Mouse (Mus musculus): ENCODE results near the gene Scmh1.
A peak's percentile ranks its signal among the peaks of the same experiment; 100 is the strongest.

The Scmh1 gene

DNA sequence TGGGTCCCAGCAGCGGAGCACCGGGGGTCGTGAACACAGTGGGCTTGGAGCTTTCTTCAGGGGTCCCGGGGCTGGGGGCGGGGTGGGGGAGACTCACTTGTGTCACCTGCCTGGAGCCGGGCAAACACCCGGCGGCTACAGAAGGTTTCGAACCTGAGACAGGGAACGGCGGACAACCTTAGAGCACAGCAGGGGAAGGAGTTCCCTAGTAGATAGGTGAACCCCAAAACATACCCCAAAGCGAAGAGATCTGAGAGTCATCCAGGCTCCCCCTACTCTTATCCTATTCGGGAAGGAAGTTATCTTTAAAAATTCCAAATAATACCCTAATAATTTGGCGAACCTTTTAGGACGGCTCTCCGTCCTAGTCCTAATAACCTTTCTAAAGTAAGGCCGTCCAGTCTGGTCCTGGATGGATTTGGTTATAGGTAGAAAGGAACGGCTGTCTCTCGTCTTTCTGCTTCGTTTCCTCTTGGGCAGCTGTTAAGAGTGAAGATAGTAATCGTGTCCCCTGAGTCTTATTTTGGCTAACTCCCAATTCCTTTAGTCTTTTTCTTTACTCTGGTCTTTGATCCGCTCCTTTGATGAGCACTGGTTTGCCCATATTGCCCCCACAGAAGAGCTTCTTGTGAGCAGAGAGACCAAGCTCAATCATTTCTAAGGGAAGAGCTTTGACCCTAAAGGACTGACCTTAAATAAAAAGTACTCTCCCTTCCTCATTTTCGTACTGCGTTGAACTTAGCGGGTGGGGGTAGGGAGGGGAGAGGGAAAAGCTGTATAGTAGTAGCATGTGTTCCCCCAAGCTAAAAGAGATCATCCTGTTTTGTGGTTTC is 941 bp downstream of the Scmh1 start:
- DNase-seq, result no peak

DNA sequence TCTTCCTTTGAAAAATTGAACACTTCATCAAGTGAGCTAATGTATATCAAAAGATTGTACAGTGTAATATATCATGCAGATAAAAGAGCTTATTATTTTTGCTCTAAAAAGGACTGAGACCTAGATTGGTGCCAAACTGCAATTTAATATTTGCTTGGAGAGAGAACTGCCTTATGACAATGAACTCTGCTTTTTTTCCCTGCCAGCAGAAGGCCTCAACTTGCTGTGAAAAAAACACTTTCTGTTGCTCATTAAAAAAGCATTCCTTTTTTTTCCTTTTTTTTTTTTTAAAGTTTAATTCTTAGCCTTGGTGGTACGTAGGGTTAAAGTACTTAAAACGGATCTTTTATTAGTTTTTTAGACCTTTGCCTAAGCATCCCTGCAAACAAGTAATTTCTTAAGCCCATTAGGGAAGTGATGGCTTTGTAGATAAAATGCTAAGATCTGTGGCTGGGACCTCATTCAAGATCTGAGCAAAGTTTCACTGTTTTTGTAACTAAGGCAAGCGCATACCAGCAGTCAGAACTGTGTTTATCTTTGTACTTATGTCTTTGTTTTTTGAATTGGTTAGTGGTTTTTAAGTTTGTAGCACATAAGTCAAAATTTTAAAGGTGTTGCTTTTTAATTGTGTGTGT is 1.7 kb downstream of the Scmh1 start:
- no peak for DNase-seq

DNA sequence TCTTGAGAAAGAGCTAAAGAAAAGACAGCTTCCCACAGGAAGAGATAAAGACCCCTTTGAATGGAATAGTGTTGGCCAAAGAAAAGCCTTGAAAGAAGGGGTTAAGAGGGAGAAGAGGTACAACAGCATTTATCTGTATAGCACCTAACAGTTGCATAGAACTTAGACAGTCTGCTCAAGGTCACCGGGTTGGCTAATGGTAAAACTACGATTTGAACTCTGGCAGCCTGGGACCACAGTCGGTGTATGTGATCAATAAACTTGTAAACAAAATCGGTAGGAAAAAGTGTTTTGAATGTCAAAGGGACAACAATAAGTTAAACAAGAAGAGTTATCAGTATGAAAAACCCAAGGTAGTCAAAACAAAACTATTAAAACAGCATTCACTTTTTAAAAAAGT is 13.0 kb downstream of the Scmh1 start:
- DNase-seq, result no peak

DNA sequence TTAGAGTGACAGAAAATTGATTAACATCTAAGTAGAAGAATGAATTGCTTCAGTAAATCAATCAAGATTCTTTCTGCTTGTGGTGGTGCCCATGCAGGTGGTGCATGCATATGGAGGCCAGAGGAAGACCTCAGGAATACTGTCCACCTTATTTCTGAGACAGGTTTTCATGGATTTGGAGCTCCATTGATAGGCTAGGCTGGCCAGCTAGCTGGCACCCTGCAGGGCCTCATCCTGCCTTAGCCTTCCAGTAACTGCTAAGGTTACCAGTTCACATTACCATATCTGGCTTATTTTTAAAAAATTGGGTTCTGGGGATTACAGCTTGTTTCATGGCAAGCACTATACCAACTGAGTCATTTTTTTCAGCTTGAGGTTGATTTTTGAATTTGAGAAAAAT is 15.1 kb downstream of the Scmh1 start:
- DNase-seq, result no peak

DNA sequence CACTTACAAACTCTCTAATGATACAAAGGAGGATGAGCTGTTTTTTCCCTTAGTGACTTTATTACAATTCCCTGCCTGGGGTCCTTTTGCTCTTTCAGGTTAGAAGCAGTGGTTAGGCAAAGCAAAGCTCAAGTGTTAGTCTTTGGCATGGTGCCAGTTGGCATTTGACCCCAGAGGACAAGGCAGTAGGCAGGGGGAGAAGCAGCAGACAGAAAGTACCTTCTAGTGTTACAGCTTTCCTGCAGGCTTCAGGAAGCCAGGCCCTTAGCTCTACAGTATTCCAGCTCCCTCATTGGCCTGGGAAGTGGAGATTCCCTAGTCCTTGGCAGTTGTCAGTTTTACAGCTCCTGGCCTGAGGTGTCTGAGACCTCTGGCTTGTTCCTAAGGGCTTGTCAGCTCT is 15.6 kb downstream of the Scmh1 start:
- no peak for DNase-seq

DNA sequence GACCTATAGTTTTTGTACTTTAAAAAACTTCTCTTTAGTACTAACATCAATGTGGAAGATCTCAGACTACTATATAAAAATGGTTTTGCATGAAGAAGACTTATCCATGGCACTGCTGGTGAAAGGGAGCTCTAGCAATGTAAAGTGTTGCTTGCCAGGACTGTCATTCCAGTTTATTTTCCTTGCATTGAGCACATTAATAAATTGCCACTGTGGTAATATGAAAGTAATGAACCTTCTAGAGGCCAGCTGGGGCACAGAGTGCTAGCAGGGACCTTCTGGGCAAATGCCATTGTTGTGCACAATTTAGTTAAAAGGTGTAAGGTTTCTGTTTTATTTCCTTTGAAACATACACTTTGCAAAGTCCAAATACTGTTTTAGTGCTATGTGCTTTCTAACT is 25.5 kb downstream of the Scmh1 start:
- peak; percentile 41 for DNase-seq

DNA sequence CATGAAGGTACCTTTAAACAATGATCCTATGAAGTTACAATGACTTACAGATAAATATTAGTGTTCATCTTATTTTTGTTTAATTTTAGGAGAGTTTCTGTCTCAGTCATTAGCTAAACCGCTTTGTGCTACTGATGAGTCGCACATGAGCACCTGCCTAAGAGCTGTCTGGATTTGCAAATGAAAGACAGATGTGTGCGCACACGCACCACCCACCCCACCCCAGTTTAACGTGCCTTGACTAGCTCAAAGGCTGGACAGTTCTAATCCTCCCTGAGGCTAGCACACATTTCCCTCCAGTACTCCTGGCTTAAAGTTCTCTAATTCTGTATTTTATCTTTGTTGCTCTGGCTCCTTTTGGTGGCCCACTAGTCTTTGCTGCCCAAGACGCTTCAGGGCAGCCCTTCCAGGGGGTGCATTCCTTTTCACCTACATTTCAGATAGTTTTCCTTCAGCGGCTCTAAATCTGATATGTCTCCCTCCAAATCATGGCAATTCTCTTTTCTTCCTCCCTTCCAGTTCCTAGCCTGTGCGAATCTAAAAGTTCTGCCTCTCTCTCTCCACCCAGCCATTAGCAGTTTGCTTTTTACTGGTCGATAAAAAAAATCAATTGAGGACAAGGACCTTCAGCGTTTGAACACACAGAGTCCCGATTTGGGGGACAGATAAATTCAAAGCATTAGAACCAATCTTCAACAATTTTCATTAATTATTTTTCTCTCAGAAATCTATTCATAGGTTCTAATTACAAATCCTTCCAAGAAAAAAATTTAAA is 27.7 kb downstream of the Scmh1 start:
- no peak for DNase-seq

DNA sequence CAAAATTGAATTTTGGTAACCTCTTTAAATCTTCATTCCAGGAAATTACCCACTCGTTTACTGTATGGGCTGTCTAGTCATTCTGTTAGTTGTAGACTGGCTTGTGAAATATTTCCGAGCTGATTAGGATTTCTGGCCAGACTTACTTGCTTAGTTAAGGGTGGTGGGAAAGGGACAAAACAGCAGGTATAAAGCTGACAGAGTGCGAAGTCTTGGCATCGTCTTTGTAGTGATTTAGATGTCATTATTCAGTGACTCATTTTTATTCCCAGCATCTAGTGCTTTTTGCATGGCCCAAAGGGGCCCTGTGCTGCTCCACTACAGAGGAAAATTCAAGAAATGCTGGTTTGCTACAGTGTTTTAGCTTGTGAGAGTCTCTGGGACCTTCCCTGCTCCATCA is 56.7 kb downstream of the Scmh1 start:
- no peak for DNase-seq

DNA sequence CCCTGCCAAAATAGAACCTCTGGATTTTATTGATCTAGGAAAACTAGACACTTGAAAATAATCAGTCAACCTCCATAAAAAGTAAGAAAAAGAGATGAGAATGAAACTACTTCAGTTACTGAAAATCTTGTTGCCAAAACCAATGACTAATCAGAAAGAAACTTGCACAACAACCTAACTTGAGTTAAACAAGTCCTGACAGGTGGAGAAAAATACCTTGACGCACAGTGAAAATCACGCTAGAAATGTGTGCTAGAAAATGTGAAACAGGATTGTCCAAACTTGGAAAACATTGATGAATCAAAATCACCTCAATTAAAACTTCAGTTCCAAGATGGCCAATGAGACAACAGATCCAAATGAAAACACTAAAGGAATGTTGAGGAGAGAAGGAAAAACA is 67.9 kb downstream of the Scmh1 start:
- DNase-seq, result no peak

DNA sequence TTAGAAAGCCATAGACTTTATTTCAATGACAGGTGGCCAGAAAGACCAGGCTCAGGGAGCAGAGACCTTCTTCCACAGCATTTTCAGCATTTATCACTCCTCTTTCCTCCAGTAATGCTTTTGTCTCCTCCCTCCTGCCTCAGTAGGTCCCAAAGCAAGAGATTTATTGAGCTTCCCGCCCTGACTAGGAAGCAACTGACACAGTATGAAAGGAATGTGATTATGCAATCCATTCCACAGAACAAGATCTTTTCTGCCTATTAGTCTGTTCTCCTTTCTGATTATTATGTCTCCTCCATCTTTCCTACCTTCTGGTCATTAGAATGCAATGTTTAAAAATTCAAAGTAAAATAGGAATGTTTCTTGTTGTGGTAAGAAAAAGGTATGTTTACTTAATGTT is 82.6 kb downstream of the Scmh1 start:
- no peak for DNase-seq

DNA sequence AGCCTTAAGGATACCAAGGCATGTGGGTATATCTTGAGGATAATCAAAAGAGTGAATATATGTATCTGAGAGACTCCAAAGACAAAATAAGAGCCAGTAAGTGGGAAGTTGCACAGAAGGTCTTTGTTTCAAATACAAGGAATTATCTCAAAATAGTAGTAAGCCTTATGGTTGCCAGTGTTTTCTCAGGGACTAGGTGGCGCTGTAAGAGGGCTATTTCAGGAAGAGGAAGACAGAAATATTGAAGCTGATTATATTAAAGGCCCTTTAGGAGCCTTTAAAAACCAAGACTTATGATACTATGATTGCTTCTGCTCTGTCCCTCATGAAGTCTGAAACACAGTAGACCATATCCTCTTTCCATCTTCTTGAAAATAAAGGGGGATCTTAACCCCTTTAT is 101.9 kb downstream of the Scmh1 start:
- no peak for DNase-seq

DNA sequence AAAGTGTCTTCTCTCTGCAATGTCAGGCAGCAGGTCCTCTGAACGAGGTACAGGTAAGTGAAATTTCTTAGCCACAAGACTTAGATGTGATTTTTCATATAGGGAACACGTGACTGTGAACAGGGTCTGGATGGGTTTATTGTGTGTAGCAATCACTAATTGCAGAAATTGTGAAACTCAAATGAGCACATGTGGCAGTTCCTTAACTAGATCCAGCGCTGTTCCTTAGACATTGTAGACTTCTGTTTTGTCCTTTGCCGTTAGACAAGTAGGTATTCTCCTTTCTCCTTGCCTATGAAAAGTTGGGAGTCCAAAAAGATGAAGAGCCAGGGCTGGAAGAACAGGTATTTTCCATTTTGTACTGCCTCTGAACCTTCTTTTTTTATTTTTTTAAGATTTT is 106.1 kb downstream of the Scmh1 start:
- DNase-seq, result no peak

DNA sequence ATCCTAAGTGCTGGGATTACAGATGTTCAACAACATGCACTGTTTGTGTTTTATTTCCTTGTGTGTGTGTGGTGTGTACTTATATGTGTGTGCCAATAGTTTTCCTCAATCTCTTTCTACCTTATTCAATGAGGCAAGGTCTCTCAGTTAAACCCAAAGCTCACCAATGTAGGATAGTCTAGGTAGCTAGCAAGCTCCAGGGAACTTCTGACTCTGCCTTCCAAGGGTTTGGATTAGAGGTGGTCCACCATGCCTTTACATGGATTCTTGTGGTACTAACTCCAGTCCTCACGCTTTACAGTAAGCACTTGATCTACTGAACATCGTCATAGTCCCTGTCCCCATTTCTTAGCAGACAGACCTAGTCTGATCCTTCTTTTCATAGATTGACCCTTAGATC is 109.3 kb downstream of the Scmh1 start:
- DNase-seq, result no peak

DNA sequence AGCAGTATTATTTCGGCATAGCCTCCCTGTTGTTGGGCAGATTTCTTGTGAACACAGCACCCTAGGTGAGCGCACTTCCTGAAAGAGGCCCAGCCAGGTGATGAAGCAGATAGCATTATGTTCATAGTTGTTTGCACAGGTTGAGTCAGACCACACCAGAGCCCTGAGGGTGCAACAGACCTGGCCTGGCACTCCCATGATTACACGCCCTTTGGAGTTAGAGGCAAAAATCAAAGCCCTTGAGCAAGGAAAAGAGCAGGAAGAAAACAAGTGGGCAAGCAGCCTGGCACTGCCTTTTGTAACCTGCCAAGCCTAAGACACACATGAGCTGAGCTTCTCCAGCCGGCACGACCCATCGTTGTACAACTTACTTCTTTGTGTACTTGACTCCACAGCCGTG is 111.4 kb downstream of the Scmh1 start:
- no peak for DNase-seq

DNA sequence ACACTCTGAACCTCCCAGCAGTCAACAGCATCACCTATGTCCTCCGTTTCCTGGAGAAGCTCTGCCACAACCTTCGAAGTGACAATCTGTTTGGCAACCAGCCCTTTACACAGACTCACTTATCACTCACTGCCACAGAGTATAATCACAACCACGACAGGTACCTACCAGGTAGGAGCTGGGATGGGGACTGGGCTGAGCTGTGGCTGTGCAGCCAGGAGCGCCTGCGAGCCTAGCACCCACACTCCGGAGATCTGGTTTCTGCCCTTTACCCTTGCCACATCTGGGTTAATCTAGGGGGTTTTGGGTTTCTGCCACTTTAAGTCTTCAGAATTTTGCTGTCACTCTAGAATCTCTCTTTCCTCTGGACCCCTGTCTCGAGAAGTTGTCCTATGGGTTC is 111.8 kb downstream of the Scmh1 start:
- DNase-seq, result no peak

DNA sequence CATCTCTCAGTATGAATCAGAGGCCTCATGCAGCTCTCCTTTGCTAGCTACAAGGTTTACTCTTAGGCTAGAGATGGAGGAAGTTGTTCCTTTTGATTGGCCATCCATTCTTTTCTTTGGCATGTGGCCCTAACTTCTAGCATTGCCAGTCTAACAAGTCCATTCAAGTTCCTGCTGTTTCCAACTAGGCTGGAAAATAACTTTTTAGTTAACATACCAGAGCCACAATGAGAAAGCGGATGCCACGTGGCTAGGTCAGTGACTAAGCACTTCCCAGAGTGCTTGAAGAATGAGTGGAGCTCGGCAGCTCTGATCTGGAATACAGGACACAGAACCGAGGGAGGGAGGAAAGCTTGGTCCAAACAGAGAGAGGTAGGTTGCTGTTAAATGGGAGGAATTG is 112.3 kb downstream of the Scmh1 start:
- DNase-seq, result no peak

DNA sequence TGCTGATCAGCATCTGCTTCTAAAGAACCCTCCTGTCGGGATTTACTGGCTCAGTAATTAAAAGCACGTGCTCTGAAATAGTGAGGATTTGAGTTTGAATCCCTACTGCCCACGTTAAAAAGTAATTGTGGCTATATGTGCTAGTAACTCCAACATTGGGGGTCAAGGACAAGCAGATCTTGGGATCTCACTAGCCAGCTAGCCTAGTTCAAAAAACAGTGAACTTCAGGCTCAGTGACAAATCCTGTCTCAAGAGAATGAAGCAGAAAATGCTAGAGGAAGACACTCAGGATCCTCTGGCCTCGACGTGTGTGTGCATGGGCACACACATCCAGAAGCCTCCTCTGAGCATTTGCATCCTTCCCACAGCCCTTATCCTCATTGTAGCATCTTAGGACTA is 116.7 kb downstream of the Scmh1 start:
- no peak for DNase-seq

DNA sequence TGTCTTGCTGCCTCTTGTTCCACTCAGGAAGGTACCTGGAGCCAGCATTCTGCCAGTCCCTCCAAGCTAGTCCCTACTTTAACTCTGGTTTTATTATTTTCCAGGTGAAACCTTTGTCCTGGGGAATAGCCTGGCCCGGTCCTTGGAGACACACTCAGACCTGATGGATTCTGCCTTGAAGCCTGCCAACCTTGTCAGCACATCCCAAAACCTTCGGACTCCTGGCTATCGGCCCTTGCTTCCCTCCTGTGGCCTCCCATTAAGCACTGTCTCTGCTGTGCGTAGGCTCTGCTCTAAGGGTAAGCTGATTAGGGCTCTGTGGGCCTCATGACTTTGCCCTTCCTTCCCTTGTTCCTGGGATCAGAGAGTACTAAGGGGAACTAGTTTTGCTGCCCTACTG is 117.3 kb downstream of the Scmh1 start:
- DNase-seq, result no peak

DNA sequence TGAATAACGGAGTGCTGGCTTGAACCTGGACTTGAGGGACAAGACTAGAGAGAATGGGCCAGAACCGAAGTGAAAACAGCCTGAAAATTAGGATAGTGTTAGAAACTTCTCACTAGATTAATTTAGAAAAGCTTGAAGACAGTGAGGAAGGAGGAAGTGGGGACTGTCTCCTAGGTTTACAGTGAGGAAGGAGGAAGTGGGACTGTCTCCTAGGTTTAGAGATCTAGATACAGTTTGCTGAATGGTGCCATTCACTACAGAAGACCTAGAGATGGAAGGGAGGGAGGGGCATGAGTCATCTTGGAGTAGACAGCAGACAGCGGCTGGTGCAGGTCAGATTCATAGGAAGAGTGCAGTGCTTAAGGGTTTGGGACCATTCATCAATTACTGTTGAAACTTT is 118.0 kb downstream of the Scmh1 start:
- DNase-seq, result no peak

DNA sequence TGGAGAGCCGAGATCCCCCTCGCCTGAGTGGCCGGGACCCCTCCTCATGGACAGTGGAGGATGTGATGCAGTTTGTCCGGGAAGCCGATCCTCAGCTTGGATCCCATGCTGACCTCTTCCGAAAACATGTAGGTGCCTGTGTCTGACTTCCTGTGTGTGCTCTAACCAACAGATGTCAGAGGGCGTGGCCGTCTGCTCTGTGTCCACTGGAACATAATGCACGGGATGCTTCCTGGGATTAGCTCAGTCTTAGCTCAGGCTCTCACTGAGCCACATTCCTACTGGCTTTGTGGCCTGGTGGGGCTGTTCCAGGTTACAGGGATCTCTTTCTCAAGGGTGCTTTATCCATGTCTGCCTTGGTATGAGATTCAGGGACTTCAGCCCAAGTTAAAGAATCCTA is 123.1 kb downstream of the Scmh1 start:
- no peak for DNase-seq

DNA sequence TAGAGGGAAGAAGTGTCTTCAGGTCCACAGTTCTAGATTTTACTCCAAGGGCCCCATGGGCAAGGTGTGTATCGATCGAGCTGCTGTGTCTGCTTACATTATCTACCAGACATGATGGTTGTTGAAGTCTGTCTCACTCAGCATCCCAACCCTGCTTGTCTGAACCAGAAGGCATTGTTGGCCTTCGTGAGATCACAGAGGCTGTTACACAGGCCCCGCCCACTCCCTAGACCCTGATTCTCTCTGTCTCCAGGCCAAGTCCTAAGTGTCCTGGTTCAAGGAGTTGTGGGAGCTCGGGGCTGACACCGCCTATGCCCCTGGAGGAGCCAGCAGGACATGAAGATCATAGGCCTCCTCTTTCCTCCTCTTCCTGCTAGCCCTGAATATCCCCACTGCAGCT is 126.9 kb downstream of the Scmh1 start, which contains the start of gene Slfnl1:
Gene Slfnl1, plus strand, starts transcription at position 246 of the 400 bp plus-strand sequence.
- no peak for DNase-seq

DNA sequence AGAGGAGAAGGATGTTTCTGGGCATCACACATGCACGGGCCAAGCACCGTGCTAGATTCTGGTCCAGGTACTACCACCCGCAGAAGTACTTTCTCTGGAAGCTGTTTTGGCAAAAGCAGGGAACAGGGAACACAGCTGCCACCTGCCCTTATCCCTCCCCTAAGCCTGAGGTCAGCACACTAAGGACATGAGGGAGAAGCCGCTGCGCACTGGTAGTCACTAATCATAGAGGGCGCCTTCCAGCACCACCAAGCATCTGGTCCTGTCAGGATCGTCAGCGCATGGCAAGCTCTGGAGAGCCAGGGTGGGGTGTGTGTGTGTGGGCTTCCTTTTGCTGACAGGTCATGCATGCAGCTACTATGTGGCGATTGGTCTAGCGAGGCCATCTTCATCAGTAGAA is 133.6 kb downstream of the Scmh1 start:
- DNase-seq, result no peak

DNA sequence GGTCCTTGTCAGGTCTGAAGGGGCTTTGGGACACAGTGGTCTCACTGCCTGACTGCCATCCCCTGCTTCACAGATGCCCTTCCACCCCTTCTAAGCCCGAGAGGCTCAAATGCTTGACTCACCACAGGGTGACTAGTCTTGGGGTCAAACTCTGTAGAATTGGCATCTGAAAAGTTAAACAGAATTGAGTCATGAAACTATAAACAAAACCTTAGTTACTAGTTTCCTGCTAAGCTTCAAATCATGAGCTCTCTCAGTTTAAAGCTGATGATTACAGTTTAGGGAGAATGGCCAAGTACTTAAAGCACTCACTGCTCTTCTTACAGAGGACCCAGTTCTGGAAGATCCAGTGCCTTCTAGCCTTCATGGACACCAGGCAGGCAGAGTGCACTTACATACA is 139.8 kb downstream of the Scmh1 start:
- DNase-seq, result no peak

DNA sequence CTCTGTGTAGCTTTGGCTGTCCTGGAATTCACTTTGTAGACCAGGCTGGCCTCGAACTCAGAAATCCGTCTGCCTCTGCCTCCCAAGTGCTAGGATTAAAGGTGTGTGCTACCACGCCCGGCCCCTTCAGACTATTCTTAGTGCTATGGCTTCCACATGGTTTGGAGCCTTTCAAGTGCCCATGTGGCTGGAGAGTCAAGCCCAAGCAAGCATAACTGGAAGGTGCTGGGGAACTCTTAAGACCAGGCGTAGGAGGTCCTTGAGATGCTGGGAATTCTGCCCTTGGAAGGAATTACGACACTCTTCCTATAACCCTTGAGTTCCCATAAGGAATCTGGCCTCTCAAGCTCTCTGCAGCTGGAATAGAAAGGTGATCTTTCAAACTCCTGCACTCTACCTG is 151.5 kb downstream of the Scmh1 start:
- no peak for DNase-seq
